Mouse (Mus musculus) spleen, adult 2 months (tissue): ENCODE measurements around the gene Gen1.

Source experiments
- CTCF ChIP-seq: fragments of 200-500 bp; IDR thresholded peaks from 2 replicates; pipeline ENCODE4 v1.5.1; 2011; ENCODE audit warnings: mild to moderate bottlenecking, inconsistent platforms; ENCODE audit not compliant: insufficient read depth, insufficient read length, insufficient replicate concordance; ENCODE audit errors: extremely low read depth
- POLR2A ChIP-seq: fragments of 200-500 bp; IDR thresholded peaks from 2 replicates; pipeline ENCODE4 v1.6.1; 2011; ENCODE audit warnings: low read depth, low read length, inconsistent platforms

DNA sequence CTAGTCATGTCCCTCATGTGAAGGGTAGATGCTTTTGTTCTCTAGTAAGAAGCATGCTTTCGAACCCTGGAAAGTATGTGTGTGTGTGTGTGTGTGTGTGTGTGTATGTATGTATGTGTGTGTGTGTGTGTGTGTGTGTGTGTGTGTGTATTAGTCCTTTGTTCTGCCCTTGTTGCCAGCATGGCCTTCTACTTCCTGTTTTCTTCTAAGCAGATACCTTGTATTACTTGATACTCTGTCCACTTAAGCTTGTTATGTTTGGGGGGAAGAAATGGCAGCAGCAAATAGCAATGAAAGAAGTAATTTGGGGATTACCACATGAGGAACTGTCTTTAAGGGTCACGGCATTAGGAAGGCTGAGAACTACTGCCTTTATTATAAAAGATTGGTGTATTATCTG is 11.0 kb upstream of the Gen1 start:
- no peak for TF ChIP-seq CTCF
- no peak for TF ChIP-seq POLR2A
